Mouse (Mus musculus): ENCODE results near the gene Ctsd. TPM values are rescaled to one million over a fixed set of nuclear protein-coding genes. Genes with fewer than 3 reads are reported as not detected.

The Ctsd gene
- 163 and 183 TPM in 2 replicates for polyA plus RNA-seq (2016; fragmentation: Nextera tagmentation; extraction: Ambion mirVana)

GRCm38 (mm10) chr7:142387419-142388148 is at the start of gene Ctsd:
Gene Ctsd (minus strand): TSS chr7:142388038.
- Histone ChIP-seq H3K4me3 (peak within 1 kb of the TSS; percentile 80), H3K4me2 (replicated peaks) (peak within 1 kb of the TSS; percentile 71), H3K4me1 (peaks cover 13% of the 10 kb centered on the region), H3K27me3 (peaks cover 7% of the 10 kb centered on the region), H3K9ac (replicated peaks) (peak within 1 kb of the TSS; percentile 85), H3K9me3 (no peaks in the 10 kb centered on the region), H3K36me3 (peaks cover 33% of the 10 kb centered on the region), H3K27ac (replicated peaks) (peak within 1 kb of the TSS; percentile 63)
- WGBS = under 1% methylated on average over 55 of the region's 55 CpGs
- peak; percentile 96 for ATAC-seq (ENCODE audit: low FRiP score, low read depth)

- Histone ChIP-seq H3K27ac (replicated peaks) (no peak overlapping the region), H3K4me2 (replicated peaks) (no peak overlapping the region), H3K27me3 (peaks cover 6% of the 10 kb centered on the region; the same call in 1 of the 2 replicates), H3K9ac (replicated peaks) (no peak overlapping the region), H3K4me1 (no peaks in the 10 kb centered on the region), H3K9me3 (no peaks in the 10 kb centered on the region), H3K4me3 (no peak overlapping the region), H3K36me3 (no peaks in the 10 kb centered on the region)
- WGBS = 82% methylated on average over 5 of the region's 5 CpGs
- no peak for ATAC-seq (ENCODE audit: low FRiP score, low read depth)
Measured at GRCm38 (mm10) chr7:142437324-142437723, 49.5 kb upstream of the Ctsd start.

GRCm38 (mm10) chr7:142435524-142435923 is 47.7 kb upstream of the Ctsd start:
- H3K4me2 ChIP-seq (replicated peaks) = no peak overlapping the region
- 26% methylated on average over 4 of the region's 4 CpGs for WGBS
- peaks cover 4% of the 10 kb centered on the region; the same call in 1 of the 2 replicates for H3K4me1 ChIP-seq
- no peak overlapping the region for H3K4me3 ChIP-seq
- no peak overlapping the region for H3K27ac ChIP-seq (replicated peaks)
- H3K9me3 ChIP-seq = no peaks in the 10 kb centered on the region
- no peak overlapping the region for H3K9ac ChIP-seq (replicated peaks)
- H3K36me3 ChIP-seq = no peaks in the 10 kb centered on the region
- no peak for ATAC-seq (ENCODE audit: low FRiP score, low read depth)
- peaks cover 9% of the 10 kb centered on the region for H3K27me3 ChIP-seq

- Histone ChIP-seq H3K4me2 (replicated peaks) (no peak within 1 kb of the TSS), H3K4me3 (no peak within 1 kb of the TSS), H3K36me3 (no peaks in the 10 kb centered on the region), H3K9ac (replicated peaks) (no peak within 1 kb of the TSS), H3K27ac (replicated peaks) (no peak within 1 kb of the TSS), H3K27me3 (peaks cover 9% of the 10 kb centered on the region), H3K9me3 (no peaks in the 10 kb centered on the region), H3K4me1 (peaks cover 10% of the 10 kb centered on the region)
- 88% methylated on average over 10 of the region's 10 CpGs for WGBS
- ATAC-seq (ENCODE audit: low FRiP score, low read depth) = no peak
Measured at GRCm38 (mm10) chr7:142434137-142434865, 46.5 kb upstream of the Ctsd start, which contains the start of gene Syt8. Gene Syt8 (plus strand): TSS chr7:142434850.

GRCm38 (mm10) chr7:142433623-142434022 is 45.8 kb upstream of the Ctsd start:
- Histone ChIP-seq H3K4me1 (peaks cover 10% of the 10 kb centered on the region), H3K9ac (replicated peaks) (no peak overlapping the region), H3K9me3 (no peaks in the 10 kb centered on the region), H3K27ac (replicated peaks) (no peak overlapping the region), H3K4me2 (replicated peaks) (no peak overlapping the region), H3K36me3 (no peaks in the 10 kb centered on the region), H3K4me3 (no peak overlapping the region), H3K27me3 (peaks cover 13% of the 10 kb centered on the region)
- 58% methylated on average over 19 of the region's 19 CpGs for WGBS
- no peak for ATAC-seq (ENCODE audit: low FRiP score, low read depth)

- H3K9me3 ChIP-seq = no peaks in the 10 kb centered on the region
- ATAC-seq (ENCODE audit: low FRiP score, low read depth) = no peak
- no peak overlapping the region for H3K4me3 ChIP-seq
- no peak overlapping the region for H3K27ac ChIP-seq (replicated peaks)
- 92% methylated on average over 14 of the region's 14 CpGs for WGBS
- H3K9ac ChIP-seq (replicated peaks) = no peak overlapping the region
- H3K27me3 ChIP-seq = peaks cover 13% of the 10 kb centered on the region
- H3K4me1 ChIP-seq = peaks cover 13% of the 10 kb centered on the region
- no peak overlapping the region for H3K4me2 ChIP-seq (replicated peaks)
- H3K36me3 ChIP-seq = no peaks in the 10 kb centered on the region
Measured at GRCm38 (mm10) chr7:142431106-142431505, 43.3 kb upstream of the Ctsd start.

GRCm38 (mm10) chr7:142430160-142430678 is 42.4 kb upstream of the Ctsd start:
- Histone ChIP-seq H3K9me3 (no peaks in the 10 kb centered on the region), H3K36me3 (no peaks in the 10 kb centered on the region), H3K4me2 (replicated peaks) (no peak overlapping the region), H3K4me1 (peaks cover 13% of the 10 kb centered on the region), H3K4me3 (no peak overlapping the region), H3K9ac (replicated peaks) (no peak overlapping the region), H3K27ac (replicated peaks) (peak overlapping the region; percentile 22; the same call in 1 of the 2 replicates), H3K27me3 (peaks cover 13% of the 10 kb centered on the region)
- WGBS = 65% methylated on average over 12 of the region's 12 CpGs
- ATAC-seq (ENCODE audit: low FRiP score, low read depth) = peak; percentile 66; the same call in 1 of the 2 replicates

GRCm38 (mm10) chr7:142428213-142428612 is 40.4 kb upstream of the Ctsd start:
- WGBS = 1% methylated on average over 7 of the region's 7 CpGs
- H3K4me1 ChIP-seq = peaks cover 13% of the 10 kb centered on the region
- H3K4me3 ChIP-seq = no peak overlapping the region
- H3K4me2 ChIP-seq (replicated peaks) = no peak overlapping the region
- peaks cover 8% of the 10 kb centered on the region; the same call in 1 of the 2 replicates for H3K27me3 ChIP-seq
- no peak for ATAC-seq (ENCODE audit: low FRiP score, low read depth)
- H3K9me3 ChIP-seq = no peaks in the 10 kb centered on the region
- no peak overlapping the region for H3K27ac ChIP-seq (replicated peaks)
- H3K36me3 ChIP-seq = no peaks in the 10 kb centered on the region
- H3K9ac ChIP-seq (replicated peaks) = no peak overlapping the region

- H3K36me3 ChIP-seq = no peaks in the 10 kb centered on the region
- no peak overlapping the region for H3K4me3 ChIP-seq
- H3K4me2 ChIP-seq (replicated peaks) = no peak overlapping the region
- ATAC-seq (ENCODE audit: low FRiP score, low read depth) = no peak
- no peaks in the 10 kb centered on the region for H3K9me3 ChIP-seq
- H3K27me3 ChIP-seq = 0 out of 2 replicates have a peak, but pooled peaks cover 5% of the 10 kb centered on the region
- no peak overlapping the region for H3K27ac ChIP-seq (replicated peaks)
- H3K4me1 ChIP-seq = peaks cover 10% of the 10 kb centered on the region
- no peak overlapping the region for H3K9ac ChIP-seq (replicated peaks)
- 56% methylated on average over 11 of the region's 11 CpGs for whole genome bisulfite sequencing
Measured at GRCm38 (mm10) chr7:142425641-142426213, 37.9 kb upstream of the Ctsd start.

- Histone ChIP-seq H3K9me3 (no peaks in the 10 kb centered on the region), H3K4me2 (replicated peaks) (no peak overlapping the region), H3K27ac (replicated peaks) (no peak overlapping the region), H3K9ac (replicated peaks) (no peak overlapping the region), H3K4me1 (no peaks in the 10 kb centered on the region), H3K27me3 (no peaks in the 10 kb centered on the region), H3K4me3 (no peak overlapping the region), H3K36me3 (no peaks in the 10 kb centered on the region)
- no peak for ATAC-seq (ENCODE audit: low FRiP score, low read depth)
- WGBS = 71% methylated on average over 2 of the region's 2 CpGs
Measured at GRCm38 (mm10) chr7:142421826-142422225, 34.0 kb upstream of the Ctsd start.

- no peaks in the 10 kb centered on the region for H3K4me1 ChIP-seq
- H3K27me3 ChIP-seq = no peaks in the 10 kb centered on the region
- 87% methylated on average over 5 of the region's 5 CpGs for WGBS
- no peaks in the 10 kb centered on the region for H3K36me3 ChIP-seq
- H3K4me2 ChIP-seq (replicated peaks) = no peak overlapping the region
- H3K4me3 ChIP-seq = no peak overlapping the region
- no peak overlapping the region for H3K9ac ChIP-seq (replicated peaks)
- no peak overlapping the region for H3K27ac ChIP-seq (replicated peaks)
- H3K9me3 ChIP-seq = no peaks in the 10 kb centered on the region
- no peak for ATAC-seq (ENCODE audit: low FRiP score, low read depth)
Measured at GRCm38 (mm10) chr7:142419887-142420286, 32.0 kb upstream of the Ctsd start.

GRCm38 (mm10) chr7:142418679-142419078 is 30.8 kb upstream of the Ctsd start:
- H3K9ac ChIP-seq (replicated peaks) = no peak overlapping the region
- no peaks in the 10 kb centered on the region for H3K9me3 ChIP-seq
- H3K36me3 ChIP-seq = no peaks in the 10 kb centered on the region
- H3K27me3 ChIP-seq = no peaks in the 10 kb centered on the region
- ATAC-seq (ENCODE audit: low FRiP score, low read depth) = no peak
- H3K4me2 ChIP-seq (replicated peaks) = no peak overlapping the region
- WGBS = 90% methylated on average over 8 of the region's 8 CpGs
- H3K4me1 ChIP-seq = no peaks in the 10 kb centered on the region
- no peak overlapping the region for H3K27ac ChIP-seq (replicated peaks)
- no peak overlapping the region for H3K4me3 ChIP-seq
